Mouse (Mus musculus) erythroblast, embryonic 14.5 days (primary cell): ENCODE data around the gene Foxe3. TPM values are rescaled to one million over a fixed set of nuclear protein-coding genes. Genes with fewer than 3 reads are reported as not detected.
A peak's percentile ranks its signal among the peaks of the same experiment; 100 is the strongest.

Experiments
- H3K27me3 ChIP-seq: 2 replicates; pipeline ENCODE4 v1.6.1; 2012; ENCODE audit warnings: inconsistent platforms; ENCODE audit not compliant: control insufficient read depth
- H3K36me3 ChIP-seq: 2 replicates; pipeline ENCODE4 v1.6.1; 2012; ENCODE audit warnings: mild to moderate bottlenecking, inconsistent platforms; ENCODE audit not compliant: control insufficient read depth
- H3K4me1 ChIP-seq: 2 replicates; pipeline ENCODE4 v1.6.1; 2012; ENCODE audit warnings: inconsistent platforms; ENCODE audit not compliant: control insufficient read depth
- H3K4me3 ChIP-seq: replicated peaks from 2 replicates; pipeline ENCODE3; 2012; ENCODE audit warnings: moderate library complexity, mild to moderate bottlenecking, inconsistent platforms
- H3K9me3 ChIP-seq: 2 replicates; pipeline ENCODE4 v1.6.1; 2012; ENCODE audit warnings: low read length, inconsistent platforms, mixed read lengths; ENCODE audit not compliant: control insufficient read depth
- GATA1 ChIP-seq: IDR thresholded peaks from 2 replicates; pipeline ENCODE4 v1.6.1; 2012; ENCODE audit warnings: low read length, inconsistent platforms, mixed read lengths
- TAL1 ChIP-seq: IDR thresholded peaks from 3 replicates; pipeline ENCODE4 v1.6.1; 2012; ENCODE audit warnings: low read length, inconsistent platforms, mixed read lengths
- polyA plus RNA-seq: library from polyadenylated mRNA; stranded (reverse); fragments of >175 nt; gene quantifications from 2 replicates; pipeline ENCODE4 v1.2.3, GENCODE M21; 2012

The Foxe3 gene
- polyA plus RNA-seq, 1 experiment: not detected

DNA sequence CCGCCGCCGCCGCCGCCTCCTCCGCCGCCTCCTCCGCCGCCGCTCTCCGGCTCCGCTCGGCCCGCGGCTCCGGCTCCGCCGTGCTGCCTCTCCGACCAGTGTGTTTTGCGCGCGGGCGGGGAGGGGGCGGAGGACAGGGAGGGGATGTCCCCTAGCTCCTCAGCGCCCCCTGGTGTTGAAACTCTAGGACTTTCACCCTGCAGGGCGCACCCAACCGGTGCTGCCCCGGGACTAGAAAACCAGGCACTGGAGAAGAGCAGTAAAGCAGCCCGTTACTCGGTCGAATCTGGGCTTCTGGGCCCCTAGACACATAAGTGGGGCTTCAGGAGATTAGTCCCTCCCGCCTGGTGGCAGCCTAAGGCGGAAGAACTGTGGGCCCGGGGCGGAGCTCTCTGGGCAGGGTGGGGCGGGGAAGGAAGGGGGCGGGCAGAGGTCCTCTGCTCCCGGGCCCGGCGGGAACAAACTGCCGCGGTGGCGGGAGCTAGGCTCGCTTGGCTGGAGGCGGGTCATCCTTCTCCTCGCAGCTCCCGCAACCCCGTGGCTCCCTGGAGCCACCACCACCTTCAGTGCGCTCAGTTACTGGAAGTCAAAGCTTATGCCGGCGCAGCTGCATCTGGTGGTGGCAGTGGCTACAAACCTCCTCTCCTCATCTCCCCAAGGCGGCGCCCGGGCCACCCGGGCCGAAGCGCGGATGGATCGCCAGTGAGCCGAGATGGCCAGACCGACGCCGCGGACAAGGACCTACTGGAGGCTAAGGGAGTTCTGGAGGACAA lies 16.8 kb downstream of the Foxe3 start, which contains the start of gene Foxd2:
Foxd2 (minus strand) TSS at position 45 of the 773 bp plus-strand sequence.
- peak within 1 kb of the TSS; percentile 56 for H3K4me3 ChIP-seq
- H3K27me3 ChIP-seq: peaks cover 100% of the 10 kb centered on the region
- H3K36me3 ChIP-seq: no peaks in the 10 kb centered on the region
- H3K4me1 ChIP-seq: peaks cover 17% of the 10 kb centered on the region
- peaks cover 11% of the 10 kb centered on the region; the same call in 1 of the 2 replicates for H3K9me3 ChIP-seq
- TF ChIP-seq GATA1 (no peak), TAL1 (no peak)

DNA sequence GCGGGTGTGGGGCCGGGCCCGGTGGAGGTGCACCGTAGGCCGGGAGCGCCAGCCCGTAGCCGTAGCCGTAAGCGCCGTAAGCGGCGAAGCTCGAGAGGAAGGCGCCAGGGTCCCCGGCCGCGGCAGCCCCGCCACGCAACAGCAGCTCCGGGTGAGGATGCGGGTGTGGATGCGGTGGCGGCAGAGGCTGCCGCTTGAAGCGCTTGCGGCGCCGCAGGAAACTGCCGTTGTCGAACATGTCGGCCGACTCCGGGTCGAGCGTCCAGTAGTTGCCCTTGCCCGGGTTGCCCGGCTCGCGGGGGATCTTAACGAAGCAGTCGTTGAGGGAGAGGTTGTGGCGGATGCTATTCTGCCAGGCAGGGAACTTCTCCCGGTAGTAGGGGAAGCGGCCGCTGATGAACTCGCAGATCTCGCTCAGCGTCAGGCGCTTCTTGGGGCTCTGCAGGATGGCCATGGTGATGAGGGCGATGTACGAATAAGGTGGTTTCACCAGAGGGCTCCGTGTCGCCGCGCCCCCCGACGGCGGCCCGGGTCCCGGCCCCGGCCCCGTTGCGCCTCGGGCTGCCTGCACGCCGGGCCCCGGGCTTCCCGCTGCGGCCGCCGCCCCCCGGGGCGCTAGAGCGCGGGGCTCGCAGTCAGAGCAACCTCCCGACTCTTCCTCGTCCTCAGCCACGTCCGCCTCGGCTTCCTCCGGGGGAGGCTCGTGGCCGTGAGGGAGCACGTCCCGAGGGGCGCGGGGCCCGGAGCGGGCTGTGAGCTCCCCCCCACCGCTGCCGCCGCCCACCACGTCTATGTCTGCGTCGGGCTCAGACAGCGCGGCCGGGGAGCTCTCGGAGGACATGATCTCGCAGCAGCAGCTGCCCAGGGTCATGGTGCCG lies 17.6 kb downstream of the Foxe3 start:
- TF ChIP-seq GATA1: no peak
- no peak for TF ChIP-seq TAL1
- Histone ChIP-seq H3K4me1 (peaks cover 17% of the 10 kb centered on the region), H3K36me3 (no peaks in the 10 kb centered on the region), H3K9me3 (peaks cover 11% of the 10 kb centered on the region; the same call in 1 of the 2 replicates), H3K4me3 (peak overlapping the region; percentile 56), H3K27me3 (peaks cover 100% of the 10 kb centered on the region)

DNA sequence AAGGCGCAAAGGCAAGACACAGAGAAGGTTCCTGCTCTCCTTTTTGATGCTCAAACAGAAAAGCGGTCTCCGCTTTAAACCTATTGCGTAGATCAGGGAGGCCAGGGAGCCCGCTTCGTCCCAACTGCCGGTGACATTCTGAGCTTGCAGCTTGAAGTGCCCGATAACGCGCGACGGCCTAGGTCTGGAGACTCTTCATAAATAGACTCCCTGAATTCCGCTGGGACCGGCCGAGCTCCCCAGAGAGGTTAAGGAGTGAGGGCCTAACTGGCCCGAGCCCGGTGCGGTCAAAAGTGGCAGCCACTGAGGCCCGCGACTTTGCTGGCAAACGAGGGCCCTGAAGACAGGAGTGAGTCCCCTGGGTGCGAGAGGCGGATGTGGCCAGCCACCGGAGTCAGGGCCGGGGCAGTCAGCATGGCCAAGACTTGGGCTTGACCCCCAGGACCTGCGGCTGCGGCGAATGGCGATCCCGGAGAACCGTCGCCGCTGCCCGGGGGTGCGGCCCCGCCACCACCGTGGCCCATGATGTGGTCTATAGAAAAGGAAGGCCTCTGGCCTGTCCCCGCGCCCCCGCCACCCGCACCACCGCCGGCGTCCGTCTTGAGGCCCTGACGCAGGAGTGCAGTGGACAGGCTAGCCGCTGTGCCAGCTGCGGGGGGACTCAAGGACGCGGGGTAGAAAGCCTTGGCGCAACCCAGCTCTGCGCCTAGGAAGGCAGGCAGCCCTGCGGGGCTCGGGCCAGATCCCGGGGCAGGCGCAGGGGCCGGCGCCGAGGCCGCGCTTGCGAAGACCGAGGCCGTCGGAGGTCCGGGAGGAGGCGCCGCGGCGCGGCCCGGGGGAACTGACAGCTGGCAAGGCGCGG lies 18.5 kb downstream of the Foxe3 start:
- Histone ChIP-seq H3K9me3 (peaks cover 11% of the 10 kb centered on the region; the same call in 1 of the 2 replicates), H3K36me3 (no peaks in the 10 kb centered on the region), H3K4me1 (peaks cover 17% of the 10 kb centered on the region), H3K4me3 (no peak overlapping the region), H3K27me3 (peaks cover 100% of the 10 kb centered on the region)
- no peak for TF ChIP-seq GATA1
- TF ChIP-seq TAL1: no peak

DNA sequence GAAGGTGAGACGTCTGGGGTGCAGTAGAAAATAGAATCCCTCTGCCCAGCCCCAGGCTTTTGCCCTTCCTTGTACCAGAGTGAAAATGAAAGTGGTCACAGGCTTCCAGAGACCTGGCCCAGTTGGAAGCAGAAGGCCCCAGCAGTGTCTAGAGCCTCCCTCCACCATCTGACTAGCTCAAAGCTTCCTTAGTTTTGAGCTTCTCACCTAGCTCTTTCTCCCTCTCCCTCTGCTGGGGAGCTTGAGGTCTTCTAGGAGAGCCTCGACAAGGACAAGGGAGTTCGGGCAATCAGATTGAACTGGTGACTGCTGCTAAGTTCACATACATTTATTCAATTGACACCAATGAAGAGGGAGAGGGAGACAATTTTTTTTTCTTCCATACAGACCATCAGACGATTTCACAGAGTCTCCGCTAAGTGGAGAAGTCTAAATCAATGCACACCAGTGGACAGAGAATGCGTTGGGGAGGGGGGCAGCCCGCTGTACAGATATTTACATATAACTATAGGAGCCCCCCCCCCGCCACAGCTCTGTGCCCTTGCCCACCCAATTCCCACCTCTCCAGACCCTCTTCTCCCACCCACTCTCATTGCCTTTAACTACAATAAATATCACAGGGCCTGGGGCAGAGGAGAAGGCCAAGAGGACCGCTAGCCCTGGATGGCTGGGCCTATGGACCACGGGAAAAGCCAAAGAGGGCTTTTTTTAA lies 19.7 kb downstream of the Foxe3 start:
- H3K27me3 ChIP-seq: peaks cover 100% of the 10 kb centered on the region
- H3K36me3 ChIP-seq: no peaks in the 10 kb centered on the region
- peaks cover 17% of the 10 kb centered on the region for H3K4me1 ChIP-seq
- H3K4me3 ChIP-seq: no peak overlapping the region
- TF ChIP-seq GATA1 (no peak), TAL1 (no peak)
- H3K9me3 ChIP-seq: peaks cover 11% of the 10 kb centered on the region; the same call in 1 of the 2 replicates

DNA sequence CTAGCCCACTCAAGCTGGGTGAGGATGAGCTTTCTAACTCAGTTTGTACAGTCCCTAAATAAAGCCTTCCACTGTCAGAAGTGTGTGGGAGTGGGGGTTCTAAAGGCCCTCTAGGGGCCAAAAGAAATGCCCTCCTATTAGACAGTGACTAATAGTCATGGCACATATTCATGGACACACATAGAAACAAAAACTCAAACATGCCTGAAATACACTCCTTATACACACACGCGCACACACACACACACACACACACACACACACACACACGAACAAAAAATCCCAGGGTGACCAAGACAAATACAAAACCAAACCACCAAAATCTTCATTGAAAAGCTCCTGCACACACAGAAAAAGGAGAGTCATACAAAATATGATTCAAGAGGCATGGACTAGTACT lies 20.3 kb downstream of the Foxe3 start:
- Histone ChIP-seq H3K9me3 (peaks cover 11% of the 10 kb centered on the region; the same call in 1 of the 2 replicates), H3K4me3 (no peak overlapping the region), H3K4me1 (peaks cover 17% of the 10 kb centered on the region), H3K27me3 (peaks cover 100% of the 10 kb centered on the region), H3K36me3 (no peaks in the 10 kb centered on the region)
- TF ChIP-seq TAL1: no peak
- TF ChIP-seq GATA1: no peak

DNA sequence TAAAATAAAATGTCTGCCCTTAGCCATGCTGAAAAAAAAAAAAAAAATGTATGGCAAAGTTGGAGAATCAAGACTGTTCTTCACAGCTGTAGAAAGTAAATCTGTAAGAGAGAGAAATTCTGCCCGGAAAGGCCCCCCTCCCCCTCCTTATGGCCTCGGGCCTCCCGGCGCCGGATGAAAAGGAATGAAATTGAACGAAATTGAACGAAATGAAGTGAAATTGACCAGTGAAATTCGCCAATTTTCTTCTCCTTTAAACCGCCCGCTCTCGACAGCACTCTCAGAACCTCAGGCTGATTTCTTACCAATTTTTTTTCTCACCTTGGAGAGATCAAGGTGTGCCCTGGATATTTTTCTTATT lies 22.4 kb downstream of the Foxe3 start:
- TF ChIP-seq GATA1: no peak
- no peak for TF ChIP-seq TAL1
- no peak overlapping the region for H3K4me3 ChIP-seq
- peaks cover 6% of the 10 kb centered on the region for H3K4me1 ChIP-seq
- H3K9me3 ChIP-seq: peaks cover 8% of the 10 kb centered on the region; the same call in 1 of the 2 replicates
- H3K27me3 ChIP-seq: peaks cover 100% of the 10 kb centered on the region
- no peaks in the 10 kb centered on the region for H3K36me3 ChIP-seq

DNA sequence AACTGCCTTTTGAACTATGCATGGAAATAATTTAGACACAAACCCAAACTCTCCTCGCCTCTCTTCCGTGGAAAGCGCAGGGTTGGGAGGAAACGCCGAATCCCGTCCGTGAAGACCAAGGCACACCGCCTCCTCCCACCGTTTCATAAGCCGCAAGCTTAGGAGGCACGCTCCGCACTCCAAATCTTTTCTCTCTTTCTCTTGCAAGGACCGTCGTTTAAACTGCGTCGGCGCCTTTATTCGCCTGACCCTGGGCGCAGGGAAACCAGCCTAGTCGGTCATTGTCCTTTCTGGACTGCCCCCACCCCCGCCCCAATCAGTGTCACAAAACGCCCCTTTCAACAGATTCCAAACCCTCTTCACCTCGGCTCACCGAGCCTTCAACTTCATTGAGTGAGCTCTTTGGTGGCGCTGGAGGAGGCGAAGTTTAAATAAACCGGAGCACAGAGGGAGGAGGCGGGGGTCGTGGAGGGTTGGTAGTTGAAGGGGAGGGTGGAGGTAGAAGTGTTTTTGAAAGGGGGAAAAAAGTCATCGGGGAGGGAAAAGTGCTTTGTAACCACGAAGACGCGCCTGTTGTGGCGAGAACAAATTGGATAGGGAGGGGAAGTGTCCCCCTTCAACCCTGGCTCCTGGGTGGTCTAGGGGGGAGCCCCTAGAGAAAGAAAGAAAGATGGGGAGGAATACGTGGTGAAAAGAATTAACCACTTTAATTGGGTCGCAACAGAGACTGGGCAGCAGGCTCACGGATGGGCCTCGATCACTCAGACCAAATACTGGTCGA lies 23.0 kb downstream of the Foxe3 start:
- Histone ChIP-seq H3K27me3 (peaks cover 100% of the 10 kb centered on the region), H3K4me3 (no peak overlapping the region), H3K36me3 (no peaks in the 10 kb centered on the region), H3K9me3 (peaks cover 4% of the 10 kb centered on the region; the same call in 1 of the 2 replicates), H3K4me1 (peaks cover under 1% of the 10 kb centered on the region; the same call in 1 of the 2 replicates)
- TF ChIP-seq TAL1: no peak
- TF ChIP-seq GATA1: no peak
